Mouse (Mus musculus): ENCODE data around the gene Slc17a5.

Gene Slc17a5

GRCm38 (mm10) chr9:78587914-78588313, at the start of gene Slc17a5:
Gene Slc17a5 (minus strand): TSS chr9:78588041.
- peak; percentile 91 for DNase-seq (ENCODE audit: low spot score)

- no peak for DNase-seq (ENCODE audit: low spot score)
Observed at GRCm38 (mm10) chr9:78633976-78634375, 46.1 kb upstream of the Slc17a5 start.

GRCm38 (mm10) chr9:78631755-78632434, 44.1 kb upstream of the Slc17a5 start:
- no peak for DNase-seq (ENCODE audit: low spot score)

- DNase-seq (ENCODE audit: low spot score), result no peak
Observed at GRCm38 (mm10) chr9:78629991-78630390, 42.1 kb upstream of the Slc17a5 start.

- DNase-seq (ENCODE audit: low spot score), result peak; percentile 41
Observed at GRCm38 (mm10) chr9:78623301-78623747, 35.5 kb upstream of the Slc17a5 start.

- no peak for DNase-seq (ENCODE audit: low spot score)
Observed at GRCm38 (mm10) chr9:78619285-78619684, 31.4 kb upstream of the Slc17a5 start.

- peak; percentile 41 for DNase-seq (ENCODE audit: low spot score)
Observed at GRCm38 (mm10) chr9:78615401-78616021, 27.7 kb upstream of the Slc17a5 start, which contains the start of gene Cd109. Gene Cd109 (plus strand): TSS chr9:78615546.

- DNase-seq (ENCODE audit: low spot score), result no peak
Observed at GRCm38 (mm10) chr9:78614201-78614600, 26.4 kb upstream of the Slc17a5 start.

- peak; percentile 35 for DNase-seq (ENCODE audit: low spot score)
Observed at GRCm38 (mm10) chr9:78601046-78601730, 13.3 kb upstream of the Slc17a5 start.

- no peak for DNase-seq (ENCODE audit: low spot score)
Observed at GRCm38 (mm10) chr9:78599927-78600326, 12.1 kb upstream of the Slc17a5 start.

- peak; percentile 42 for DNase-seq (ENCODE audit: low spot score)
Observed at GRCm38 (mm10) chr9:78596834-78597233, 9.0 kb upstream of the Slc17a5 start.

GRCm38 (mm10) chr9:78595769-78596555, 8.1 kb upstream of the Slc17a5 start:
- DNase-seq (ENCODE audit: low spot score), result no peak

GRCm38 (mm10) chr9:78595257-78595656, 7.4 kb upstream of the Slc17a5 start:
- DNase-seq (ENCODE audit: low spot score), result no peak

GRCm38 (mm10) chr9:78590471-78590870, 2.6 kb upstream of the Slc17a5 start:
- no peak for DNase-seq (ENCODE audit: low spot score)

- no peak for DNase-seq (ENCODE audit: low spot score)
Observed at GRCm38 (mm10) chr9:78588411-78589033, 681 bp upstream of the Slc17a5 start.

GRCm38 (mm10) chr9:78587218-78587883, 490 bp downstream of the Slc17a5 start:
- DNase-seq (ENCODE audit: low spot score), result peak; percentile 35

- DNase-seq (ENCODE audit: low spot score), result no peak
Observed at GRCm38 (mm10) chr9:78579644-78580396, 8.0 kb downstream of the Slc17a5 start.

- DNase-seq (ENCODE audit: low spot score), result no peak
Observed at GRCm38 (mm10) chr9:78578824-78579223, 9.0 kb downstream of the Slc17a5 start.

- DNase-seq (ENCODE audit: low spot score), result no peak
Observed at GRCm38 (mm10) chr9:78576466-78576865, 11.4 kb downstream of the Slc17a5 start.

- no peak for DNase-seq (ENCODE audit: low spot score)
Observed at GRCm38 (mm10) chr9:78569934-78570333, 17.9 kb downstream of the Slc17a5 start.

Data from urinary bladder, postnatal 25 days (tissue).